Mouse (Mus musculus): ENCODE results near the gene Cmya5.
"Not testable (repeated sequence)": the region's sequence is repeated elsewhere in the genome, so short reads cannot be mapped to it uniquely, and the experiment has no call there.

The Cmya5 gene

DNA sequence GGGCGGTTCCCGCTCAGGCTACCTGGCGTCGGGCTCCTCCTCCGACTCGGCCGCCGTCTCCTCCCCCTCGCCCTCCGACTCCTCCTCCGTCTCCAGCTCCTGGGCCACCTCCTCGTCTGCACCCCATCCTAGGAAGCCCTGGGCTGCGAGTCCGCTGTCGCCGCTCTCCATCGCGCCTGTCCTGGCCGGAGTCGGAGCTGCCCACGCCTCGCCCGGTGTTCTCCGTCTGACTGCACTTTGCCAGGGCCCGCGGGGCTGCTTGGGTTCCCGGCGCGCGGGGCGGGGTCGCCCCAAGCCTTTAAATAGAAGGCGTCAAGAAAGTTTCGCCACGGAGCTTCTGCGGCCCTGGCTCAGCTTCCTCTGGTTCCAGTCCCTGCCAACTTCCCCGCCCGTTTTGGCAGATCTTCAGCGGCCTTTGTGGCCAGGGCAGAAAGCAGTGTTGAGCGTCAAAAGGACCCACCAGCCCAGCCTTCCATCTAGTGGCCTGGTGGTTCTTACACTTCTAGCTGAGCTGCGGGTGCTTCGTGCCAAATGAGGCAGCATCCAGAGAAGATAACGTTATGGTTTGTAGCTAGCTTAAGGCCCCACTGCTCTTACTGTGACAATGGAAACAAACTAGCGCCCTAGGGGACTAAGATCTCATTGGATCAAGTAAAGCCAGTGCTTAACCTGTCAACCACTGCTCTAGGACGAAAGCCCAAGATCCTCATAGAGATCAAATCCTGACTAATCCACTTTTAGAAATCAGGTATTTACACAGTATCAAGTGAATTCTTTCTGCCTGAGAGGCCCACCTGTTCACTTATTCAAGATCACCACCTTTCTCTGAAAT lies at the start of gene Cmya5:
Gene Cmya5 (minus strand): TSS at position 389 of the 832 bp plus-strand sequence.
- DNase-seq = peak; percentile 74 to 76

- no peak for DNase-seq
Observed at GRCm38 (mm10) chr13:93192646-93193026, 48.1 kb upstream of the Cmya5 start.

- peak; percentile 94 to 96 for DNase-seq
Observed at GRCm38 (mm10) chr13:93191831-93192645, 47.5 kb upstream of the Cmya5 start, which contains the start of gene Tent2. Gene Tent2 (minus strand): TSS chr13:93192385.

DNA sequence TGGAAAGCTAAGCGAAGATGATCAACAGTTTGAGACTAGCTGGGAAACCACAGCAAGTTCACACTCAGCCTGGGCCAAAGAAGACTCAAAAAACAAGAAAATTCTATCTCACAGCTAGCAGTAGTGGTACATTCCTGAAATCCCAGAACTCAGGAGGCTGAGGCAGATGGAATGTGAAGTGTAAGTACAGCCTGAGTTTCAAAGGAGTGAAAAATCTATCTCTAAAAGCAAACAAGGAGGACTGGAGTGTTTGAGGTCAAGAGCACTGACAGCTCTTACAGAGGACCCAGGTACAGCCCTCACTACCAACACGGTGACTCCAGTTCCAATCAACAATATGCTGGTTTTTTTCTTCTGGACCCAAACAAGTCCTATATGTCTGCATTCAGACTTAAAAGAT lies 44.9 kb upstream of the Cmya5 start:
- DNase-seq = no peak

DNA sequence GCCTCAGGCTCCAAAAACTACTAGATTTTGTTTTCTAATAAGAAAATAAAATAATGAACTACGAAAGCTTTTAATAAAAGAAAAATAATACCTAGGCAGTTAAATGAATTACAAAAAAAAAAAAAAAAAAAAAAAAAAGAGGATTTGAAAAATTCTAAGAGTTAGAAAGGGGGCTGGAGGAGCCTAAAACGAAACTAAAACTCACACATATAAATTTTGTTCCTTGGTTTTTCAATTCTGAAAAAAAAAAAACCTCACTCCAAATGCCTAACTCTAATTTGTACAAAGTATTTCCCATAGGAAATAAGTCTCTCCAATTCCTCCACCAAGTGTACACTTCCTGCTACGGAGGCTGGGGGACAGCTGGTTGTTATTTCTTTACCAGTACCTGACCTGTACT lies 44.2 kb upstream of the Cmya5 start:
- DNase-seq = no peak

DNA sequence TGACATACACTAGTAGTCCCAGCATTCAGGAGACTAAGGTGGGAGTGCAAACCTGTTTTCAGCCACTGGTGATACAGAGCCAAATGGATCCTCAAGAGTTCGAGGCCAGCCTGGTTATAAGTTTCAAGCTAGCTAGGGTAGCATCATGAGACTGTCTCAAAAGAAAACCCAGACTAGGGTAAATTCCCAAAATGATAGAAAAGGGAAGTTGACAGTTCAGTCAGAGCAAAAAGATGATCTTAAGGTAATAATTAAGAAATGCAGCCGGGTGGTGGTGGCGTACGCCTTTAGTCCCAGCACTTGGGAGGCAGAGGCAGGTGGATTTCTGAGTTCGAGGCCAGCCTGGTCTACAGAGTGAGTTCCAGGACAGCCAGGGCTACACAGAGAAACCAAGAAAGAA lies 43.3 kb upstream of the Cmya5 start:
- DNase-seq = not testable (repeated sequence)

DNA sequence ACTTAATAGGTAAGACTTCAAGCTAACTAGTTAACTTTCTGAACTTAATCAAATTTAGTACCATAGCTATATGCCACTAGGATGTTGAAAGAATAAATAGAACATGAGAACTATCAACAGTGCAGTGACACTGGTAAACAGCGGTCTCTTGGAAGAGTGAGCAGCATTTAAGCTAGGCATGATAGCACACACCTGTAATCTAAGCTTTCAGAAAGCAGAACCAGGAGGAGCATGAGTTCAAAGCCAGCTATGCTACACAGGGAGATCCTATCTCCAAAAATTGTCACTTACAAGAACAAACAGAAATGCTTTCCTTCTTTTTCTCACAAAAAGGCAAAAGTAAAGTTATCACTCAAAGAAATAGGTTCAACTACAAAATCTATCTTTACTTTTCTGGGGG lies 35.8 kb upstream of the Cmya5 start:
- no peak for DNase-seq

- no peak for DNase-seq
Observed at GRCm38 (mm10) chr13:93179522-93179921, 35.0 kb upstream of the Cmya5 start.

GRCm38 (mm10) chr13:93177571-93177970 lies 33.0 kb upstream of the Cmya5 start:
- DNase-seq = no peak

DNA sequence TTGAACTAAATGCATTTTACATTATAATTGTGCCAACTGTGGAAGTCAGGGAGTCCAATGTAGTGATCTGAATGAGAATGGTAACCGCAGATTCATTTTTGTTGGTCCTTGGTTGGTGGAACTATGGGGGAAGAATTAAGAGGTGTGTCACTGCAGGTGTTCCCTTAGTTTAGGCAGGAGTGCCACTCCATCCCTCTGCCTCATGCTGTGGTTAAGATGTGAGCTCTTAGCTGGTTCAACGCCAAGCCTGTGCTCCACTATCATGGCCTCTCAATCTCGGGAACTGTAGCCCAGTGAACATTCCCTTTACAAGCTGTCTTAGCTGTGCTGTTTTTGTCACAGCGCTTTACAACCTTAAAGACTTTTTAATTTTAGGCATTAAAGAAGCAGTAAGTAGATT lies 18.8 kb upstream of the Cmya5 start:
- no peak for DNase-seq

DNA sequence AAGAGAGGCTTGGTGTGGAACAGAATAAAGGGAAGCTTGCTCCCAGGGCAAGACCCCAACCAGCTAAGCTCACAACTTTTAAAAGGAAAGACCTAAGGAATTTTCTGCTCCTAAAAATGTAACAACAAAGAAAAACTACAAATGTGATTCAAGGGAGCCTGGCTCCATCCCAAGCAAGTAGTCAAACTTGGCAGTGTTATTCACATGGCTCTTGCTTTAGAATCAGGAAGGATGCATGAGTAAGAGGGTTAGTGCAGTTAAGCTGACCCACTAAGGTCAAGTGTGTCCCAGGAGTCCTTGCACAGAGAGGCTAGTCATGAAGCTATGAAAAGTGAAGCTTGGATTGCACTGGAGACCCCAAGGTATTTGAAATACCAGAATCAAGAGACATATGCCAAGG lies 17.9 kb upstream of the Cmya5 start:
- DNase-seq = no peak

DNA sequence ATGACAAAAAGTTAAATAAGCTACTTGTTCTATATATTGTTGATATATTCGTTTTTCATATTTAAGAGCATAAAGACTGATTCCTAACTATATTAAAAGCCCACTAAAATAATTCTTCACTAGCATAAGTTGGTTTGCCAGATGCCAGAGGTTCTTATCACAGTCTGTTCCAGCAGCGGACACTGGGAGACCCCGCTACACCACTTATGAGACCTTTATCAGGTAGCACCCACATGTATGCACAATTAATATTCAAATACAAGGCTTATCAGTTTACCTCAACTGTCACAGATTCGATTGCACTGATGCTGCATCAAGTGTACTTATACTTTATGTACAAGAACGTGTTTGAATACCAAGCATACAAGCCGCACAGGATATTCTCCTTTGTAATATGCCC lies 13.7 kb upstream of the Cmya5 start:
- no peak for DNase-seq

- DNase-seq = no peak
Observed at GRCm38 (mm10) chr13:93153280-93153679, 8.8 kb upstream of the Cmya5 start.

GRCm38 (mm10) chr13:93143819-93144283 lies 673 bp downstream of the Cmya5 start:
- no peak for DNase-seq

GRCm38 (mm10) chr13:93141184-93141583 lies 3.3 kb downstream of the Cmya5 start:
- DNase-seq = no peak

GRCm38 (mm10) chr13:93138059-93138458 lies 6.5 kb downstream of the Cmya5 start:
- DNase-seq = no peak

- peak; percentile 57 to 61 for DNase-seq
Observed at GRCm38 (mm10) chr13:93137098-93137497, 7.4 kb downstream of the Cmya5 start.

- DNase-seq = no peak
Observed at GRCm38 (mm10) chr13:93136251-93136650, 8.3 kb downstream of the Cmya5 start.

- DNase-seq = no peak
Observed at GRCm38 (mm10) chr13:93135501-93135900, 9.0 kb downstream of the Cmya5 start.

- DNase-seq = no peak
Observed at GRCm38 (mm10) chr13:93130674-93131073, 13.8 kb downstream of the Cmya5 start.

GRCm38 (mm10) chr13:93128961-93129360 lies 15.6 kb downstream of the Cmya5 start:
- DNase-seq = no peak

DNA sequence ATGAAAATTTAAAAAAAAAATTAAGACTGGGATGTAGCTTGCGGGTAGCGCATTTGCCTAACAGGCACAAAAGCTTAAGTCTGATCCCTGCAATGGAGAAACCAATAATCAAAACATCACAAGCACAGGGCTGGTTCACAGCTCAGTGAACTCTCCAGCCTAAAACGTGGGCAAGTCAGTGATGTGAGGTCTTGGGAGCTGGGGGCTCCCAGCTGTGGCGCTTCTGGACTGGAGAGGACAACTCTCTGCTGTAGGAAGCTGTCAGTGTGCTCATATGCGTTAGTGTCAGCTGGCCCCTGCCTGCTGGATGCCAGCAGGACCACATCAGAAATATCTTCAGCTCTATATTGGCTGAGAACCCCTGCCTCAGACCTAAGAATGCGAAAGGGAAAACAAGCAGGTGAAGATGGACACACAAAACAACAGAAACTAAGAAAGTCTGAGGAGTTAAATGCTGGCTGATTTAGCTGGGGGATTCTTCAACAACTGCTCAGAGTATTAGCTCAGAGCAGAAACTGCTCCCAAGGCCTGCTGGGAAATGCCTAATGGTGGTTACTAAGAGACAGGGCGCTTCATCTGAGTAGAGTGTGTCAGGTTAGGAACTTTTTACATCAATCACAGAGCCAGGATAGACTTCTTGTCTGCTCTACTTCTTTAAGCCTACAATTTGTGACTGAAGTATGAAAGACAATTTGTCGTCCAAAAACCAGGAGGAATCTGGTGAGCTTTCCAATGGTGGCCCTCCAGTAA lies 16.2 kb downstream of the Cmya5 start:
- DNase-seq = no peak

GRCm38 (mm10) chr13:93122321-93122720 lies 22.2 kb downstream of the Cmya5 start:
- no peak for DNase-seq
